Mouse (Mus musculus): Measurements from ENCODE around the gene Emc10.

- TF ChIP-seq HCFC1 (IDR thresholded peaks at IDR 0.05; ENCODE audit: low read depth, low read length) (no peak), CTCF (IDR thresholded peaks at IDR 0.05 in 2 of 3, conservative IDR thresholded peaks at IDR 0.05 in 1 of 3; ENCODE audit: control insufficient read depth in 1 of 3, insufficient read depth in 1 of 3, low read depth in 2 of 3, low read length in 3 of 3, poor library complexity in 1 of 3, severe bottlenecking in 1 of 3) (no peak), SMC3 (IDR thresholded peaks at IDR 0.05; ENCODE audit: low read depth, low read length) (no peak), POLR2AphosphoS2 (IDR thresholded peaks at IDR 0.05; ENCODE audit: low read length) (no peak), EP300 (IDR thresholded peaks at IDR 0.05; ENCODE audit: low read depth in 1 of 2, low read length in 2 of 2) (no peak), UBTF (IDR thresholded peaks at IDR 0.05; ENCODE audit: borderline replicate concordance, insufficient read depth, low read depth, low read length) (no peak), POLR2A (IDR thresholded peaks at IDR 0.05; ENCODE audit: control insufficient read depth in 1 of 2, insufficient read depth in 1 of 2, low read depth in 1 of 2, low read length in 2 of 2, poor library complexity in 1 of 2) (no peak), TCF12 (IDR thresholded peaks at IDR 0.05; ENCODE audit: low read depth, low read length) (no peak), NELFE (IDR thresholded peaks at IDR 0.05; ENCODE audit: low read depth, low read length) (no peak), USF2 (IDR thresholded peaks at IDR 0.05; ENCODE audit: borderline replicate concordance in 1 of 2, insufficient read depth in 1 of 2, low read depth in 1 of 2, low read length in 2 of 2) (no peak), TAL1 (IDR thresholded peaks at IDR 0.05; ENCODE audit: low read length) (no peak), KAT2A (conservative IDR thresholded peaks at IDR 0.05; ENCODE audit: low read depth, low read length) (no peak)
These were observed 40.2 kb upstream of the Emc10 start for GRCm38 (mm10) chr7:44536590-44536968.
